Mouse (Mus musculus) lung, embryonic 14.5 days (tissue): Measurements from ENCODE around the gene Triobp. TPM values are rescaled to one million over a fixed set of nuclear protein-coding genes. Genes with fewer than 3 reads are reported as not detected.

Source experiments
- ATAC-seq: fragments of 200-750 bp; cut with Nextera tagmentation; 2 replicates; pipeline ENCODE4 v1.8.0; 2017; ENCODE audit warnings: mild to moderate bottlenecking, moderate TSS enrichment, moderate library complexity; ENCODE audit not compliant: insufficient read depth
- DNase-seq: peaks from one replicate; pipeline ENCODE4 v3.0.0-alpha.2; 2015
- H3K27ac ChIP-seq: fragments of 300-500 bp; sonication (generic); 2 replicates; pipeline ENCODE4 v1.5.1; 2014; ENCODE audit warnings: low read depth, mild to moderate bottlenecking, moderate library complexity
- H3K27me3 ChIP-seq: fragments of 300-500 bp; sonication (generic); 2 replicates; pipeline ENCODE4 v1.6.1; 2014; ENCODE audit warnings: low read length, control low read depth; ENCODE audit not compliant: insufficient read depth
- H3K36me3 ChIP-seq: fragments of 300-500 bp; sonication (generic); 2 replicates; pipeline ENCODE4 v1.6.1; 2014; ENCODE audit warnings: control low read depth; ENCODE audit not compliant: insufficient read depth
- H3K4me1 ChIP-seq: fragments of 300-500 bp; sonication (generic); 2 replicates; pipeline ENCODE4 v1.6.1; 2014; ENCODE audit warnings: antibody characterized with exemption, control low read depth; ENCODE audit not compliant: insufficient read depth
- H3K4me2 ChIP-seq: fragments of 300-500 bp; sonication (generic); 2 replicates; pipeline ENCODE4 v1.6.1; 2014; ENCODE audit warnings: mild to moderate bottlenecking
- H3K4me3 ChIP-seq: fragments of 300-500 bp; sonication (generic); 2 replicates; pipeline ENCODE4 v1.5.1; 2014; ENCODE audit warnings: low read depth, low read length
- H3K9ac ChIP-seq: fragments of 300-500 bp; sonication (generic); 2 replicates; pipeline ENCODE4 v1.6.1; 2014
- H3K9me3 ChIP-seq: fragments of 300-500 bp; sonication (generic); 2 replicates; pipeline ENCODE4 v1.6.1; 2016; ENCODE audit warnings: low read depth, low read length, control low read depth
- CTCF ChIP-seq: IDR thresholded peaks from 2 replicates; pipeline ENCODE4 v1.5.1; 2016; ENCODE audit warnings: antibody characterized with exemption, low read depth
- WGBS: fragments of 180-500 bp; shearing (Covaris S2); extraction: QIAGEN DNeasy Blood & Tissue Kit; methylation state at CpG from one replicate; pipeline ENCODE4 v1.1.7; 2014; 5-methylcytosine and 5-hydroxymethylcytosine counted together
- microRNA-seq: library from miRNA; unstranded; fragments of <30 nt; microRNA quantifications from one replicate; pipeline ENCODE4, GENCODE M21; 2016; ENCODE audit warnings: borderline number of aligned reads
- polyA plus RNA-seq: library from polyadenylated mRNA; unstranded; fragments of >200 nt; fragmentation: Nextera tagmentation; extraction: Ambion mirVana; gene quantifications from 2 replicates; pipeline ENCODE4 v1.2.1, GENCODE M21; 2014

Gene Triobp
- polyA plus RNA-seq, 1 experiment from 2014 or later = 49.2 TPM

DNA sequence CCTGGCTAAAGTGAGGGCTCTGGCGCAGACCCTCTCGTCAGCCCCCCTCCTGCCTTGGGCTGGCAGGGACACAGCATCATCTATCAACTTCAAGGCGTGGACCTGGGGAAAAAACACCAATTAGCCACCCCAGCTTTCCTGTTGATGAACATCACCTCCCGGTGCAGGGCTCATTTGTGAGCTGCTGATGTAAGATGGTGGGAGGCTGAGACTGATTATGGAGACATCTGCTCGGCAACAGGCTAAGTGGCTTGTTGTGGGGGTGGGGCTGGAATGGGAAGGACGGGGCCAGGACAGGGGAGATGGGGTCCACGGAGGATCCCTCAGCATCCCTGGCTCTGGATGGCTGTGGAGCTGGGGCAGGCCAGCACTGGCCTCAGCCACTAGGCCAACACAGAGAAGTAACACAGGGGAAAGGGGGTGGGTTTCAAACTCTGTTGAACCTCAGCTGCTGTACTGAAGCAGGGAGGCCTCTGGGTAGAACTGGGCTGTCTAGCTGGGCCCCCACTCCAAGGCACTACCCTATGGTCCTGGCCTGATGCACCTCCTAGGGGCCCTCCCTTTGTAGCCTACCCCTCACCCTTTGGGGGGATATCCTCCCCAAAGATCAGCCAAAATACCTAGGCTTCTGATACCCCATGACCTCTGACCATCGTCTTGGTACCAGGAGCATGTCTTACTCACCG, 102.8 kb downstream of the Triobp start:
- peaks cover 24% of the 10 kb centered on the region for H3K36me3 ChIP-seq
- no peak overlapping the region for H3K4me2 ChIP-seq
- no peak for TF ChIP-seq CTCF
- WGBS = 40% methylated on average over 9 of the region's 9 CpGs
- H3K4me3 ChIP-seq = no peak overlapping the region
- no peaks in the 10 kb centered on the region for H3K9me3 ChIP-seq
- no peak for DNase-seq
- peak; percentile 29; the same call in 1 of the 2 replicates for ATAC-seq
- no peaks in the 10 kb centered on the region for H3K27me3 ChIP-seq
- H3K27ac ChIP-seq = no peak overlapping the region
- H3K9ac ChIP-seq = no peak overlapping the region
- H3K4me1 ChIP-seq = no peaks in the 10 kb centered on the region

DNA sequence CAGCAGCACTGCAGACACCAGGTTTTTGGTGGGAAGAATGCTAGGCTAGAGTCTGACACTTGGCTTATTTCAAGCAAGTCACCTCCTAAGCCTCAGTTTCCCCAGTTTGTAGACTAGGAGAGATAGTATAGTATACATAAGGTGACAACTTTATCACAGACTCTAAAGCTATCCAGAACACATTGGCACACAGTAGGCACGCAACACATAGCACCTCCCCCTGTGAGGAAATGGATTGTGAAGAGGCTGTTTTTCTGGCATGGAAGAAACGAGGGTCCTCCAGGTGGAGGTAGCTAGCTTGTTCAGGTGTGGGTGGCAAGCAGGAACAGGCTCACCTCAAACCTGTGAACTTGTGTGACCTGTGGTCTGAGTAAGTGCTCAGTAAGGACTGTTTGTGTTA, 103.4 kb downstream of the Triobp start:
- ATAC-seq (no peak), DNase-seq (no peak)
- no peaks in the 10 kb centered on the region for H3K4me1 ChIP-seq
- no peaks in the 10 kb centered on the region for H3K9me3 ChIP-seq
- H3K36me3 ChIP-seq = peaks cover 30% of the 10 kb centered on the region
- H3K4me3 ChIP-seq = no peak overlapping the region
- peak overlapping the region; percentile 72 for H3K27ac ChIP-seq
- H3K27me3 ChIP-seq = no peaks in the 10 kb centered on the region
- WGBS = 63% methylated on average over 2 of the region's 2 CpGs
- H3K4me2 ChIP-seq = no peak overlapping the region
- H3K9ac ChIP-seq = no peak overlapping the region; the same call in 1 of the 2 replicates
- no peak for TF ChIP-seq CTCF

DNA sequence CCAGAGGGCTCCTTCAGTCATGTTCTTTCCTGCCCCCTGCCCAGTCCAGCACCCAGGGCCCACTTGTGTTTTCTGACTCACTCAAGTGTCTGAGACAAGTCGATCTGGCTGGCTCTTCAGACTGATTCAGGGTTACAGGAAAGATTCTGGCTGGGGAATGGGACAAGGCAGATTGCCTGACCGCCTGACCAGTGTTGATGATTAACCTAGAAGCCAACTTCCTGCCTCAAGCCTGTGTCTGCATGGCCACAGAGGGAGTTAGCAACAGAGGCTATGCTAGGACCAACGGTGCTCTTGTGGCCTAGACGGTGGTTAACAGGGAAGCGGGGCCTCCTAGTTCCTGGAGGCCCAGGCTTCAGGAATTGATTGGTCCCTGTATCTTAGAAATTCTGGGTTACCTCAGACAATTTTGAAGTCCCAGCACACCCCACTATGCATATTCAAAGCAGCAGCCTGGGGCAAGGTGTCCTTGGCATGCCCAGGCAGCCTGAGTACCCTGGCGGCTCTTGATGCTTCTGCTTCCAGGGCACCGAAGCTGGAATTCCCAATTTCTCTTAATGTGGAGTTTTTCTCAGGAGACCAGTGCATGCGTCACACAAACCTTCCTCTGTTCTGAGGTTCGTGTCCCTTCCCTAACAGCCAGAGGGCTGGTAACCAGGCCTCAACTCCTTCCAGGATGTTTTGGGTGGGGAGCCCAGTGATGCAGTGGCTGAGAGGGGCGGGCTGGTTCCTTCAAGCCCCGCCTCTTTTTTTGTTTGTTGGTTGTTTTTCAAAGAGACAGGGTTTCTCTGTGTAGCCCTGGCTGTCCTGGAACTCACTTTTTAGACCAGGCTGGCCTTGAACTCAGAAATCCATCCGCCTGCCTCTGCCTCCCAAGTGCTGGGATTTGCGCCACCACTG, 104.2 kb downstream of the Triobp start:
- H3K4me3 ChIP-seq = no peak overlapping the region
- H3K9me3 ChIP-seq = no peaks in the 10 kb centered on the region
- H3K4me2 ChIP-seq = no peak overlapping the region
- peak overlapping the region; percentile 72 for H3K27ac ChIP-seq
- H3K9ac ChIP-seq = no peak overlapping the region; the same call in 1 of the 2 replicates
- TF ChIP-seq CTCF = no peak
- ATAC-seq (peak; percentile 43; the same call in 1 of the 2 replicates), DNase-seq (peak; percentile 49)
- H3K36me3 ChIP-seq = peaks cover 38% of the 10 kb centered on the region
- no peaks in the 10 kb centered on the region for H3K27me3 ChIP-seq
- WGBS = 64% methylated on average over 13 of the region's 13 CpGs
- H3K4me1 ChIP-seq = no peaks in the 10 kb centered on the region

DNA sequence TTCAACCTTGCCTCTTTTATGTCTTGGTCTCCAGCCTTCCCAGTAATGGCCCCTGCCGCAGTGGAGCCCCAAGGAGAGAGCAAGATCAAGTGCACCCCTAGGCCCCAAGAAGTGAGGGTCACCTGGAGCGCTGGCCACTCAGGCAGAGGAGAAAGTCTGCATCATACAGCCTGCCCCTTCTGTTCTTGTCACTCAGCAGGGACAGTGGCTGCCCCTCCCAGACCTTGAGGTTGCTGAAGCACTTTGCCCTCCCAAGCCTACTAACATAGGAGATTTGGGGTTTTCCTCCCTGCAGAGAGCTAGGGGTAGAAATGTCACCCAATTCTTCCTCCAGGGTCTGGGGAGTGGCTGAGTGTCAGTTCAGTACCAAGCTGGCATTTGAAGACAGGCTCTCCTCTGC, 104.8 kb downstream of the Triobp start:
- TF ChIP-seq CTCF = no peak
- DNase-seq (no peak), ATAC-seq (no peak)
- Histone ChIP-seq H3K4me3 (no peak overlapping the region), H3K36me3 (peaks cover 44% of the 10 kb centered on the region), H3K27ac (no peak overlapping the region; the same call in 1 of the 2 replicates), H3K9ac (no peak overlapping the region), H3K27me3 (no peaks in the 10 kb centered on the region), H3K4me2 (no peak overlapping the region), H3K9me3 (no peaks in the 10 kb centered on the region), H3K4me1 (no peaks in the 10 kb centered on the region)
- WGBS = 64% methylated on average over 2 of the region's 2 CpGs

Small RNA genes within 50 kb of the gene (microRNA-seq; reads per million reads assigned to microRNA genes)
- gene Mir6956 = 1.7 reads per million

Other genes with a start within 250 kb of the Triobp start
- gene Elfn2, start 229.0 kb upstream of the Triobp start, polyA plus RNA-seq = 0.03 and 0.08 TPM in 2 replicates
- gene Mfng, start 174.2 kb upstream of the Triobp start, polyA plus RNA-seq = 28.7 and 34.3 TPM in 2 replicates
- 7.8 and 8.5 TPM in 2 replicates for gene Card10, start 144.7 kb upstream of the Triobp start, polyA plus RNA-seq
- 93.2 and 101 TPM in 2 replicates for gene Cdc42ep1, start 105.1 kb upstream of the Triobp start, polyA plus RNA-seq
- gene Lgals2, start 92.2 kb upstream of the Triobp start, polyA plus RNA-seq = 0.34 TPM in 1 of 2 replicates, not detected in the other
- gene Gga1, start 70.5 kb upstream of the Triobp start, polyA plus RNA-seq = 50.9 and 57.0 TPM in 2 replicates
- 0.18 and 0.70 TPM in 2 replicates for gene Gm49510, start 48.1 kb upstream of the Triobp start, polyA plus RNA-seq
- 43.5 and 43.9 TPM in 2 replicates for gene Sh3bp1, start 48.0 kb upstream of the Triobp start, polyA plus RNA-seq
- gene Pdxp, start 33.8 kb upstream of the Triobp start, polyA plus RNA-seq = 17.9 and 21.9 TPM in 2 replicates
- gene Lgals1, start 21.0 kb upstream of the Triobp start, polyA plus RNA-seq = 799 and 855 TPM in 2 replicates
- 52.8 and 57.4 TPM in 2 replicates for gene Nol12, start 12.8 kb upstream of the Triobp start, polyA plus RNA-seq
- gene H1f0, start 80.7 kb downstream of the Triobp start, polyA plus RNA-seq = 201 and 209 TPM in 2 replicates
- not detected in 2 replicates for gene Galr3, start 94.2 kb downstream of the Triobp start, polyA plus RNA-seq
- gene Ankrd54, start 115.2 kb downstream of the Triobp start, polyA plus RNA-seq = 54.4 and 55.4 TPM in 2 replicates
- gene Eif3l, start 127.5 kb downstream of the Triobp start, polyA plus RNA-seq = 243 and 249 TPM in 2 replicates
- gene Micall1, start 161.2 kb downstream of the Triobp start, polyA plus RNA-seq = 7.5 and 9.0 TPM in 2 replicates
- gene Polr2f, start 193.3 kb downstream of the Triobp start, polyA plus RNA-seq = 315 and 325 TPM in 2 replicates
- gene 1700088E04Rik, start 193.5 kb downstream of the Triobp start, polyA plus RNA-seq = 6.0 and 7.1 TPM in 2 replicates
- 0.37 and 0.79 TPM in 2 replicates for gene Sox10, start 217.5 kb downstream of the Triobp start, polyA plus RNA-seq